Mouse (Mus musculus) ZHBTc4 (cell line): ENCODE measurements around the gene Osbpl11.

Experiments
- DNase-seq: peaks from one replicate; pipeline ENCODE4 v3.0.0-alpha.2; 2011; ENCODE audit warnings: low read depth, low spot score

Osbpl11 gene

GRCm38 (mm10) chr16:33239305-33239704 is 54.4 kb downstream of the Osbpl11 start:
- no peak for DNase-seq

- no peak for DNase-seq
Observed at GRCm38 (mm10) chr16:33242046-33242445, 57.2 kb downstream of the Osbpl11 start.

GRCm38 (mm10) chr16:33244136-33244691 is 59.3 kb downstream of the Osbpl11 start:
- peak; percentile 65 for DNase-seq

GRCm38 (mm10) chr16:33244933-33245470 is 60.1 kb downstream of the Osbpl11 start:
- no peak for DNase-seq

GRCm38 (mm10) chr16:33246526-33246925 is 61.7 kb downstream of the Osbpl11 start:
- peak; percentile 50 for DNase-seq

GRCm38 (mm10) chr16:33247006-33247405 is 62.1 kb downstream of the Osbpl11 start:
- DNase-seq = peak; percentile 68

GRCm38 (mm10) chr16:33250651-33251120 is 65.8 kb downstream of the Osbpl11 start:
- DNase-seq = no peak

GRCm38 (mm10) chr16:33251194-33252051 is 66.6 kb downstream of the Osbpl11 start, which contains the start of gene Snx4:
Gene Snx4, plus strand, starts transcription at chr16:33251442.
- peak; percentile 96 for DNase-seq

GRCm38 (mm10) chr16:33255601-33256000 is 70.7 kb downstream of the Osbpl11 start:
- no peak for DNase-seq

- no peak for DNase-seq
Observed at GRCm38 (mm10) chr16:33258530-33258929, 73.7 kb downstream of the Osbpl11 start.

- no peak for DNase-seq
Observed at GRCm38 (mm10) chr16:33259824-33260223, 75.0 kb downstream of the Osbpl11 start.

GRCm38 (mm10) chr16:33260825-33261224 is 76.0 kb downstream of the Osbpl11 start:
- DNase-seq = no peak

GRCm38 (mm10) chr16:33261584-33262061 is 76.8 kb downstream of the Osbpl11 start:
- DNase-seq = no peak

GRCm38 (mm10) chr16:33262096-33262495 is 77.2 kb downstream of the Osbpl11 start:
- DNase-seq = no peak

- no peak for DNase-seq
Observed at GRCm38 (mm10) chr16:33267616-33268253, 82.9 kb downstream of the Osbpl11 start.

GRCm38 (mm10) chr16:33271824-33272223 is 87.0 kb downstream of the Osbpl11 start:
- DNase-seq = no peak

- DNase-seq = no peak
Observed at GRCm38 (mm10) chr16:33283079-33283478, 98.2 kb downstream of the Osbpl11 start.

- DNase-seq = peak; percentile 62
Observed at GRCm38 (mm10) chr16:33288536-33288935, 103.7 kb downstream of the Osbpl11 start.

GRCm38 (mm10) chr16:33289981-33290380 is 105.1 kb downstream of the Osbpl11 start:
- DNase-seq = peak; percentile 42

GRCm38 (mm10) chr16:33292241-33292640 is 107.4 kb downstream of the Osbpl11 start:
- DNase-seq = no peak
